Mouse (Mus musculus) liver, embryonic 14.5 days (tissue): ENCODE results near the gene Olfr1310. TPM values are rescaled to one million over a fixed set of nuclear protein-coding genes. Genes with fewer than 3 reads are reported as not detected.

Experiments
- ATAC-seq: fragments of 200-750 bp; cut with Nextera tagmentation; 2 replicates; pipeline ENCODE4 v1.8.0; 2017; ENCODE audit warnings: moderate number of reproducible peaks, mild to moderate bottlenecking, moderate library complexity; ENCODE audit not compliant: insufficient read depth
- DNase-seq, 3 experiments: peaks; one replicate each; pipeline ENCODE4 v3.0.0-alpha.2; 2012 to 2013; ENCODE audit warnings: low read depth in 3 of 3, low spot score in 3 of 3
- H3K27ac ChIP-seq: fragments of 300-500 bp; sonication (generic); 2 replicates; pipeline ENCODE4 v1.5.1; 2014; ENCODE audit warnings: moderate library complexity, mild to moderate bottlenecking, control low read depth, inconsistent platforms
- H3K27me3 ChIP-seq: fragments of 300-500 bp; sonication (generic); 2 replicates; pipeline ENCODE4 v1.6.1; 2014; ENCODE audit warnings: mild to moderate bottlenecking, low read length, moderate library complexity; ENCODE audit not compliant: control insufficient read depth, insufficient read depth
- H3K36me3 ChIP-seq: fragments of 300-500 bp; sonication (generic); replicated peaks from 2 replicates; pipeline ENCODE4 v1.6.1; 2014; ENCODE audit warnings: low read depth; ENCODE audit not compliant: control insufficient read depth, insufficient read depth
- H3K4me1 ChIP-seq, 2 experiments: fragments of 200-500 bp in 1 of 2; fragments of 300-500 bp in 1 of 2; sonication (generic) in 1 of 2; replicated peaks; 2 replicates each; pipeline ENCODE4 v1.6.1; 2012 to 2014; ENCODE audit warnings: antibody characterized with exemption in 1 of 2, inconsistent platforms in 1 of 2, low read length in 1 of 2; ENCODE audit not compliant: control insufficient read depth in 2 of 2, insufficient read depth in 2 of 2
- H3K4me2 ChIP-seq: fragments of 300-500 bp; sonication (generic); 2 replicates; pipeline ENCODE4 v1.6.1; 2014; ENCODE audit warnings: low read depth, mild to moderate bottlenecking, control low read depth, moderate library complexity
- H3K4me3 ChIP-seq, 2 experiments: fragments of 200-500 bp in 1 of 2; fragments of 300-500 bp in 1 of 2; sonication (generic) in 1 of 2; 2 replicates each; pipeline ENCODE4 v1.5.1; 2012 to 2014; ENCODE audit warnings: low read depth in 2 of 2, low read length in 2 of 2, mild to moderate bottlenecking in 2 of 2, control low read depth in 1 of 2, inconsistent platforms in 1 of 2, moderate library complexity in 1 of 2; ENCODE audit not compliant: insufficient read depth in 1 of 2
- H3K9ac ChIP-seq: fragments of 300-500 bp; sonication (generic); replicated peaks from 2 replicates; pipeline ENCODE4 v1.6.1; 2014; ENCODE audit warnings: mild to moderate bottlenecking, control low read depth, moderate library complexity
- H3K9me3 ChIP-seq: fragments of 300-500 bp; sonication (generic); 2 replicates; pipeline ENCODE4 v1.6.1; 2016; ENCODE audit warnings: low read length, mixed read lengths; ENCODE audit not compliant: control insufficient read depth
- CTCF ChIP-seq: IDR thresholded peaks from 2 replicates; pipeline ENCODE4 v1.5.1; 2016; ENCODE audit warnings: antibody characterized with exemption, low read depth, control low read depth
- EP300 ChIP-seq: IDR thresholded peaks from 2 replicates; pipeline ENCODE4 v1.6.1; 2016; ENCODE audit warnings: antibody characterized with exemption, low read depth
- WGBS: fragments of 180-500 bp; shearing (Covaris S2); extraction: QIAGEN DNeasy Blood & Tissue Kit; methylation state at CpG from one replicate; pipeline ENCODE4 v1.1.7; 2014; ENCODE audit not compliant: insufficient replicate concordance; 5-methylcytosine and 5-hydroxymethylcytosine counted together
- polyA plus RNA-seq, 2 experiments: library from polyadenylated mRNA; depleted of rRNA in 1 of 2; stranded (reverse) in 1 of 2; unstranded in 1 of 2; fragments of >200 nt; fragmentation: Nextera tagmentation in 1 of 2; extraction: Ambion mirVana in 1 of 2; gene quantifications; 2 replicates each; pipeline versions ENCODE4 v1.2.1 to v1.2.3; 2012 to 2014

The Olfr1310 gene
- polyA plus RNA-seq, 2 experiments: not detected

DNA sequence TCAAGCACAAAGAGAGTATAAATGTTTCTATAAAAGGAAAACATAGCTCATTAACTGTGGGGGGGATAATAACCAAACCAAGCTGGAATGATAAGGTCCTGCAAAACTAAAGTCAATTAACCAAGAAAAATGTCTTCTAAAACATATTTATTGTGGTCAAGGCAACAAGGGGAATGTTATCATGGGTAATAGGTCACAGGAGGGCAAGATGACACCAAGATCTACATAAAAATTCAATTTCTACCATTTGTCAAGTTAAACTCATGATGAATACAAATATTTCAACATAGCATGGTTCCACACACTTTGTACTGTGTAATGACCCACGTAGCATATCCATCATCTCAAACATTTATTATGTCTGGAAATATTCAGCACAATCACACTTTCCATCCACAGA is 22.3 kb downstream of the Olfr1310 start, which contains the start of gene Olfr1309:
TSS of gene Olfr1309 (minus strand) at position 101 of the 400 bp plus-strand sequence.
- TF ChIP-seq CTCF (no peak), EP300 (no peak)
- Histone ChIP-seq H3K27me3 (no peaks in the 10 kb centered on the region), H3K4me1 (no peaks in the 10 kb centered on the region), H3K4me2 (no peak within 1 kb of the TSS), H3K9me3 (no peaks in the 10 kb centered on the region), H3K4me3 (no peak within 1 kb of the TSS), H3K9ac (no peak within 1 kb of the TSS), H3K27ac (no peak within 1 kb of the TSS), H3K36me3 (no peaks in the 10 kb centered on the region)
- WGBS: 38% methylated on average over 1 of the region's 1 CpGs
- no peak for DNase-seq
- no peak for ATAC-seq

DNA sequence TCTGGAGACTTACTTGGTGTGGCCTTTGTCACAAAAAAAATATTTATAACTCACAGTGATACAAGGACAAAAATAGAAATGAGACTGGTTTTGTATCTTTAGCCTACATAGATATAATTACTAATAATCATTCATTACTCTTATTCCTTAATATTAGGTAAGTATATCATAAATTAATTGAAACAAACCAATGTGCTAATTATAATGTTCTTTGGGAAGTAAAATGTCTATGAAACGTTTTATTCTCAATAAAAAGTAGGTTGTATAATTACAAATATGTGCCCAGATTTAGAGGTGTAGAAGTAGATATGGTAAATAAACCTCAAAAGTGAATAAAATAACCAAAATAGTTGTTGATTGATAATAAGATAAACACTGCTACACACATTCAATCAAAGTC is 47.7 kb downstream of the Olfr1310 start, which contains the start of gene Olfr1308:
TSS of gene Olfr1308 (minus strand) at position 101 of the 400 bp plus-strand sequence.
- ATAC-seq (no peak), DNase-seq (no peak)
- no peak within 1 kb of the TSS for H3K4me3 ChIP-seq
- H3K27ac ChIP-seq: no peak within 1 kb of the TSS
- H3K36me3 ChIP-seq: no peaks in the 10 kb centered on the region
- no peaks in the 10 kb centered on the region for H3K4me1 ChIP-seq
- TF ChIP-seq EP300 (no peak), CTCF (no peak)
- 17% methylated on average over 1 of the region's 1 CpGs for WGBS
- no peaks in the 10 kb centered on the region for H3K9me3 ChIP-seq
- no peaks in the 10 kb centered on the region for H3K27me3 ChIP-seq
- no peak within 1 kb of the TSS for H3K4me2 ChIP-seq
- H3K9ac ChIP-seq: no peak within 1 kb of the TSS

Other genes starting within 250 kb of the Olfr1310 start
- not detected in 2 replicates for gene Olfr1302, start 235.3 kb downstream of the Olfr1310 start, polyA plus RNA-seq (2012; rRNA removed)
- not detected in 2 replicates for gene Olfr1302, start 235.3 kb downstream of the Olfr1310 start, polyA plus RNA-seq (2014; fragmentation: Nextera tagmentation; extraction: Ambion mirVana)
- not detected in 2 replicates for gene Olfr1303, start 192.4 kb downstream of the Olfr1310 start, polyA plus RNA-seq (2012; rRNA removed)
- gene Olfr1303, start 192.4 kb downstream of the Olfr1310 start, polyA plus RNA-seq (2014; fragmentation: Nextera tagmentation; extraction: Ambion mirVana): not detected in 2 replicates
- not detected in 2 replicates for gene Olfr1305, start 135.6 kb downstream of the Olfr1310 start, polyA plus RNA-seq (2012; rRNA removed)
- gene Olfr1305, start 135.6 kb downstream of the Olfr1310 start, polyA plus RNA-seq (2014; fragmentation: Nextera tagmentation; extraction: Ambion mirVana): not detected in 2 replicates
- gene Olfr1306, start 96.4 kb downstream of the Olfr1310 start, polyA plus RNA-seq (2012; rRNA removed): not detected in 2 replicates
- not detected in 2 replicates for gene Olfr1306, start 96.4 kb downstream of the Olfr1310 start, polyA plus RNA-seq (2014; fragmentation: Nextera tagmentation; extraction: Ambion mirVana)
- gene Olfr1307, start 63.3 kb downstream of the Olfr1310 start, polyA plus RNA-seq (2012; rRNA removed): not detected in 2 replicates
- gene Olfr1307, start 63.3 kb downstream of the Olfr1310 start, polyA plus RNA-seq (2014; fragmentation: Nextera tagmentation; extraction: Ambion mirVana): not detected in 2 replicates
- not detected in 2 replicates for gene Olfr1308, start 47.8 kb downstream of the Olfr1310 start, polyA plus RNA-seq (2012; rRNA removed)
- gene Olfr1308, start 47.8 kb downstream of the Olfr1310 start, polyA plus RNA-seq (2014; fragmentation: Nextera tagmentation; extraction: Ambion mirVana): not detected in 2 replicates
- not detected in 2 replicates for gene Olfr1309, start 22.4 kb downstream of the Olfr1310 start, polyA plus RNA-seq (2012; rRNA removed)
- gene Olfr1309, start 22.4 kb downstream of the Olfr1310 start, polyA plus RNA-seq (2014; fragmentation: Nextera tagmentation; extraction: Ambion mirVana): not detected in 2 replicates
- not detected in 2 replicates for gene Olfr1311, start 11.7 kb upstream of the Olfr1310 start, polyA plus RNA-seq (2012; rRNA removed)
- gene Olfr1311, start 11.7 kb upstream of the Olfr1310 start, polyA plus RNA-seq (2014; fragmentation: Nextera tagmentation; extraction: Ambion mirVana): not detected in 2 replicates
- not detected in 2 replicates for gene Olfr1312, start 37.5 kb upstream of the Olfr1310 start, polyA plus RNA-seq (2012; rRNA removed)
- gene Olfr1312, start 37.5 kb upstream of the Olfr1310 start, polyA plus RNA-seq (2014; fragmentation: Nextera tagmentation; extraction: Ambion mirVana): not detected in 2 replicates
- not detected in 2 replicates for gene Olfr1313, start 65.1 kb upstream of the Olfr1310 start, polyA plus RNA-seq (2012; rRNA removed)
- not detected in 2 replicates for gene Olfr1313, start 65.1 kb upstream of the Olfr1310 start, polyA plus RNA-seq (2014; fragmentation: Nextera tagmentation; extraction: Ambion mirVana)
- gene Olfr1314, start 84.1 kb upstream of the Olfr1310 start, polyA plus RNA-seq (2012; rRNA removed): not detected in 2 replicates
- not detected in 2 replicates for gene Olfr1314, start 84.1 kb upstream of the Olfr1310 start, polyA plus RNA-seq (2014; fragmentation: Nextera tagmentation; extraction: Ambion mirVana)
- gene Olfr1315-ps1, start 102.7 kb upstream of the Olfr1310 start, polyA plus RNA-seq (2012; rRNA removed): not detected in 2 replicates
- not detected in 2 replicates for gene Olfr1315-ps1, start 102.7 kb upstream of the Olfr1310 start, polyA plus RNA-seq (2014; fragmentation: Nextera tagmentation; extraction: Ambion mirVana)
- not detected in 2 replicates for gene Olfr1316, start 122.3 kb upstream of the Olfr1310 start, polyA plus RNA-seq (2012; rRNA removed)
- not detected in 2 replicates for gene Olfr1316, start 122.3 kb upstream of the Olfr1310 start, polyA plus RNA-seq (2014; fragmentation: Nextera tagmentation; extraction: Ambion mirVana)
- gene Olfr1317, start 127.6 kb upstream of the Olfr1310 start, polyA plus RNA-seq (2012; rRNA removed): not detected in 2 replicates
- not detected in 2 replicates for gene Olfr1317, start 127.6 kb upstream of the Olfr1310 start, polyA plus RNA-seq (2014; fragmentation: Nextera tagmentation; extraction: Ambion mirVana)
- gene Olfr1318, start 141.5 kb upstream of the Olfr1310 start, polyA plus RNA-seq (2012; rRNA removed): not detected in 2 replicates
- gene Olfr1318, start 141.5 kb upstream of the Olfr1310 start, polyA plus RNA-seq (2014; fragmentation: Nextera tagmentation; extraction: Ambion mirVana): not detected in 2 replicates
- gene Lpcat4, start 226.8 kb upstream of the Olfr1310 start, polyA plus RNA-seq (2012; rRNA removed): 2.4 and 2.9 TPM in 2 replicates
- gene Lpcat4, start 226.8 kb upstream of the Olfr1310 start, polyA plus RNA-seq (2014; fragmentation: Nextera tagmentation; extraction: Ambion mirVana): 1.9 and 2.1 TPM in 2 replicates
- not detected in 2 replicates for gene Nutm1, start 246.6 kb upstream of the Olfr1310 start, polyA plus RNA-seq (2012; rRNA removed)
- not detected in 2 replicates for gene Nutm1, start 246.6 kb upstream of the Olfr1310 start, polyA plus RNA-seq (2014; fragmentation: Nextera tagmentation; extraction: Ambion mirVana)
- gene Nop10, start 249.2 kb upstream of the Olfr1310 start, polyA plus RNA-seq (2012; rRNA removed): 82.3 and 93.1 TPM in 2 replicates
- gene Nop10, start 249.2 kb upstream of the Olfr1310 start, polyA plus RNA-seq (2014; fragmentation: Nextera tagmentation; extraction: Ambion mirVana): 164 and 166 TPM in 2 replicates